Mouse (Mus musculus): ENCODE data around the gene Bves. TPM values are rescaled to one million over a fixed set of nuclear protein-coding genes. Genes with fewer than 3 reads are reported as not detected.

The Bves gene
- 1.4 TPM for polyA plus RNA-seq (2015; fragmentation: Illumina TruSeq; extraction: RNeasy Lipid Tissue Mini Kit (QIAGEN cat#74804); ENCODE audit: insufficient read depth, low replicate concordance)

GRCm38 (mm10) chr10:45335434-45336422 lies at the start of gene Bves:
Gene Bves (plus strand): TSS chr10:45335772.

Other genes starting within 250 kb of the Bves start
- gene Popdc3, start 157.7 kb upstream of the Bves start, polyA plus RNA-seq (2015; fragmentation: Illumina TruSeq; extraction: RNeasy Lipid Tissue Mini Kit (QIAGEN cat#74804); ENCODE audit: insufficient read depth, low replicate concordance): 1.7 TPM
- not detected for gene Lin28b, start 150.6 kb downstream of the Bves start, polyA plus RNA-seq (2015; fragmentation: Illumina TruSeq; extraction: RNeasy Lipid Tissue Mini Kit (QIAGEN cat#74804); ENCODE audit: insufficient read depth, low replicate concordance)
- 20.2 TPM for gene Hace1, start 242.1 kb downstream of the Bves start, polyA plus RNA-seq (2015; fragmentation: Illumina TruSeq; extraction: RNeasy Lipid Tissue Mini Kit (QIAGEN cat#74804); ENCODE audit: insufficient read depth, low replicate concordance)